Mouse (Mus musculus) stomach, postnatal 0 days (tissue): ENCODE measurements at regions not wholly inside any gene's neighbourhood (a gene's known extent, or its start where the extent isn't known, plus 50 kb on each side); places are given as distances from the start of the nearest gene placed in this dataset.

Experiments
- CTCF ChIP-seq: IDR thresholded peaks from 2 replicates; pipeline ENCODE4 v1.5.1; 2016; ENCODE audit warnings: antibody characterized with exemption, low read depth, mild to moderate bottlenecking, moderate library complexity
- EP300 ChIP-seq: optimal IDR thresholded peaks from 2 replicates; pipeline ENCODE3; 2016; ENCODE audit warnings: antibody characterized with exemption

DNA sequence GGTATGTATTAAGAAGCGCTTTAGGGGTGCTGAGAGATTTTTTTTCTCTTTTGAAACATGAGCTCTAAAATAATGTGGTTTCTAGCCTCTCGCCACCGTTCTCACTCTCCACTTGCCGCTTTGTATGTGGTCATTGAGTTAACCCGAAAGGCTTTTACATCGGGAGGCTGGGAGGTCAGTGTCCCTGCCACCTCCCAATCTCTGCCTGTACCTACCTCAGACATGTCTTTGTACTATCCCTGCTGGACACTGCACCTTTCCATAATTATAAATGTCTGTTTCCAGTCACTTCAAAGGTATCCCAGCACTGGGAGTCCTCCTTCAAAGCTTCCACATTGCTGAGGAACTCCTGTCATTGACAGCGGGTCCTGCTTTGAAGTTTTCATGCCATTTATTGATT is 347.6 kb upstream of the Tbc1d2b start:
- TF ChIP-seq CTCF (no peak), EP300 (no peak)
